Mouse (Mus musculus): ENCODE data around the gene Mzf1. TPM values are rescaled to one million over a fixed set of nuclear protein-coding genes. Genes with fewer than 3 reads are reported as not detected.

Gene Mzf1
- polyA plus RNA-seq, 1 experiment from 2014 or later = 6.4 TPM

- WGBS = 34% methylated on average over 4 of the region's 4 CpGs
- DNase-seq (ENCODE audit: low spot score) (no peak), ATAC-seq (ENCODE audit: low FRiP score) (no peak)
- H3K9ac ChIP-seq = peak overlapping the region; percentile 94
- no peaks in the 10 kb centered on the region for H3K9me3 ChIP-seq (ENCODE audit: control insufficient read depth, low read length)
- peaks cover 53% of the 10 kb centered on the region for H3K36me3 ChIP-seq (replicated peaks; ENCODE audit: control insufficient read depth, insufficient read depth)
- peaks cover 27% of the 10 kb centered on the region for H3K4me1 ChIP-seq (replicated peaks; ENCODE audit: control insufficient read depth, insufficient read depth, low read length)
- peak overlapping the region; percentile 99 for H3K4me3 ChIP-seq (replicated peaks; ENCODE audit: low read length)
- peak overlapping the region; percentile 99 for H3K4me2 ChIP-seq (replicated peaks)
- no peaks in the 10 kb centered on the region for H3K27me3 ChIP-seq (ENCODE audit: control insufficient read depth, insufficient read depth, low read length)
- H3K27ac ChIP-seq = peak overlapping the region; percentile 98
Observed at GRCm38 (mm10) chr7:13025511-13026112, 29.0 kb downstream of the Mzf1 start.

GRCm38 (mm10) chr7:13024805-13025204 lies 29.8 kb downstream of the Mzf1 start:
- peak; percentile 68 for DNase-seq (ENCODE audit: low spot score)
- Histone ChIP-seq H3K27ac (peak overlapping the region; percentile 98), H3K9ac (peak overlapping the region; percentile 94), H3K4me3 (replicated peaks; ENCODE audit: low read length) (peak overlapping the region; percentile 99), H3K36me3 (replicated peaks; ENCODE audit: control insufficient read depth, insufficient read depth) (peaks cover 45% of the 10 kb centered on the region), H3K27me3 (ENCODE audit: control insufficient read depth, insufficient read depth, low read length) (no peaks in the 10 kb centered on the region), H3K4me1 (replicated peaks; ENCODE audit: control insufficient read depth, insufficient read depth, low read length) (peaks cover 27% of the 10 kb centered on the region), H3K4me2 (replicated peaks) (peak overlapping the region; percentile 99), H3K9me3 (ENCODE audit: control insufficient read depth, low read length) (no peaks in the 10 kb centered on the region)
- peak; percentile 65 for ATAC-seq (ENCODE audit: low FRiP score)
- WGBS = under 1% methylated on average over 29 of the region's 44 CpGs

- H3K27me3 ChIP-seq (ENCODE audit: control insufficient read depth, insufficient read depth, low read length) = no peaks in the 10 kb centered on the region
- H3K9ac ChIP-seq = peak overlapping the region; percentile 94
- H3K4me3 ChIP-seq (replicated peaks; ENCODE audit: low read length) = peak overlapping the region; percentile 99
- peak overlapping the region; percentile 98 for H3K27ac ChIP-seq
- peak overlapping the region; percentile 99 for H3K4me2 ChIP-seq (replicated peaks)
- ATAC-seq (ENCODE audit: low FRiP score) = peak; percentile 90
- WGBS = under 1% methylated on average over 87 of the region's 95 CpGs
- peak; percentile 94 for DNase-seq (ENCODE audit: low spot score)
- H3K36me3 ChIP-seq (replicated peaks; ENCODE audit: control insufficient read depth, insufficient read depth) = peaks cover 38% of the 10 kb centered on the region
- peaks cover 27% of the 10 kb centered on the region for H3K4me1 ChIP-seq (replicated peaks; ENCODE audit: control insufficient read depth, insufficient read depth, low read length)
- H3K9me3 ChIP-seq (ENCODE audit: control insufficient read depth, low read length) = no peaks in the 10 kb centered on the region
Observed at GRCm38 (mm10) chr7:13023928-13024731, 30.4 kb downstream of the Mzf1 start.

GRCm38 (mm10) chr7:13022773-13023535 lies 31.6 kb downstream of the Mzf1 start:
- Histone ChIP-seq H3K27me3 (ENCODE audit: control insufficient read depth, insufficient read depth, low read length) (no peaks in the 10 kb centered on the region), H3K9ac (peak overlapping the region; percentile 94), H3K36me3 (replicated peaks; ENCODE audit: control insufficient read depth, insufficient read depth) (peaks cover 26% of the 10 kb centered on the region), H3K4me3 (replicated peaks; ENCODE audit: low read length) (peak overlapping the region; percentile 99), H3K4me1 (replicated peaks; ENCODE audit: control insufficient read depth, insufficient read depth, low read length) (peaks cover 27% of the 10 kb centered on the region), H3K9me3 (ENCODE audit: control insufficient read depth, low read length) (no peaks in the 10 kb centered on the region), H3K4me2 (replicated peaks) (peak overlapping the region; percentile 99), H3K27ac (peak overlapping the region; percentile 98)
- peak; percentile 57 for DNase-seq (ENCODE audit: low spot score)
- ATAC-seq (ENCODE audit: low FRiP score) = peak; percentile 32
- whole genome bisulfite sequencing = 4% methylated on average over 31 of the region's 31 CpGs

GRCm38 (mm10) chr7:13015217-13015616 lies 39.3 kb downstream of the Mzf1 start:
- H3K27ac ChIP-seq = no peak overlapping the region
- H3K9me3 ChIP-seq (ENCODE audit: control insufficient read depth, low read length) = no peaks in the 10 kb centered on the region
- H3K9ac ChIP-seq = no peak overlapping the region
- peaks cover 5% of the 10 kb centered on the region for H3K4me1 ChIP-seq (replicated peaks; ENCODE audit: control insufficient read depth, insufficient read depth, low read length)
- ATAC-seq (ENCODE audit: low FRiP score) (no peak), DNase-seq (ENCODE audit: low spot score) (no peak)
- 91% methylated on average over 1 of the region's 1 CpGs for WGBS
- no peaks in the 10 kb centered on the region for H3K36me3 ChIP-seq (replicated peaks; ENCODE audit: control insufficient read depth, insufficient read depth)
- H3K4me3 ChIP-seq (replicated peaks; ENCODE audit: low read length) = no peak overlapping the region
- H3K4me2 ChIP-seq (replicated peaks) = no peak overlapping the region
- no peaks in the 10 kb centered on the region for H3K27me3 ChIP-seq (ENCODE audit: control insufficient read depth, insufficient read depth, low read length)

GRCm38 (mm10) chr7:13014275-13014839 lies 40.2 kb downstream of the Mzf1 start:
- Histone ChIP-seq H3K9ac (no peak overlapping the region), H3K27ac (no peak overlapping the region), H3K4me1 (replicated peaks; ENCODE audit: control insufficient read depth, insufficient read depth, low read length) (peaks cover 5% of the 10 kb centered on the region), H3K27me3 (ENCODE audit: control insufficient read depth, insufficient read depth, low read length) (no peaks in the 10 kb centered on the region), H3K9me3 (ENCODE audit: control insufficient read depth, low read length) (no peaks in the 10 kb centered on the region), H3K36me3 (replicated peaks; ENCODE audit: control insufficient read depth, insufficient read depth) (no peaks in the 10 kb centered on the region), H3K4me2 (replicated peaks) (no peak overlapping the region), H3K4me3 (replicated peaks; ENCODE audit: low read length) (no peak overlapping the region)
- DNase-seq (ENCODE audit: low spot score) (no peak), ATAC-seq (ENCODE audit: low FRiP score) (no peak)
- WGBS = 39% methylated on average over 6 of the region's 6 CpGs

GRCm38 (mm10) chr7:13013671-13014070 lies 40.9 kb downstream of the Mzf1 start:
- ATAC-seq (ENCODE audit: low FRiP score) = no peak
- no peak overlapping the region for H3K9ac ChIP-seq

GRCm38 (mm10) chr7:13010005-13010908 lies 44.3 kb downstream of the Mzf1 start, which contains the start of gene Zbtb45:
Zbtb45 (minus strand) TSS chr7:13010034.
- Histone ChIP-seq H3K36me3 (replicated peaks; ENCODE audit: control insufficient read depth, insufficient read depth) (peaks cover 18% of the 10 kb centered on the region), H3K4me3 (replicated peaks; ENCODE audit: low read length) (peak within 1 kb of the TSS; percentile 58), H3K27me3 (ENCODE audit: control insufficient read depth, insufficient read depth, low read length) (no peaks in the 10 kb centered on the region), H3K4me1 (replicated peaks; ENCODE audit: control insufficient read depth, insufficient read depth, low read length) (peaks cover 15% of the 10 kb centered on the region), H3K9me3 (ENCODE audit: control insufficient read depth, low read length) (no peaks in the 10 kb centered on the region), H3K27ac (peak within 1 kb of the TSS; percentile 93), H3K9ac (peak within 1 kb of the TSS; percentile 80), H3K4me2 (replicated peaks) (peak within 1 kb of the TSS; percentile 60)
- 6% methylated on average over 26 of the region's 26 CpGs for WGBS
- DNase-seq (ENCODE audit: low spot score) = no peak
- ATAC-seq (ENCODE audit: low FRiP score) = no peak

More at GRCm38 (mm10) chr7:13013671-13014070, 40.9 kb downstream of the Mzf1 start:
- Histone ChIP-seq H3K4me2 (replicated peaks) (no peak overlapping the region), H3K4me1 (replicated peaks; ENCODE audit: control insufficient read depth, insufficient read depth, low read length) (peaks cover 5% of the 10 kb centered on the region), H3K36me3 (replicated peaks; ENCODE audit: control insufficient read depth, insufficient read depth) (no peaks in the 10 kb centered on the region), H3K27me3 (ENCODE audit: control insufficient read depth, insufficient read depth, low read length) (no peaks in the 10 kb centered on the region), H3K9me3 (ENCODE audit: control insufficient read depth, low read length) (no peaks in the 10 kb centered on the region), H3K4me3 (replicated peaks; ENCODE audit: low read length) (no peak overlapping the region), H3K27ac (no peak overlapping the region)
- no peak for DNase-seq (ENCODE audit: low spot score)
- WGBS = 65% methylated on average over 4 of the region's 4 CpGs
